Mouse (Mus musculus): ENCODE data around the gene Kpna4.

DNA sequence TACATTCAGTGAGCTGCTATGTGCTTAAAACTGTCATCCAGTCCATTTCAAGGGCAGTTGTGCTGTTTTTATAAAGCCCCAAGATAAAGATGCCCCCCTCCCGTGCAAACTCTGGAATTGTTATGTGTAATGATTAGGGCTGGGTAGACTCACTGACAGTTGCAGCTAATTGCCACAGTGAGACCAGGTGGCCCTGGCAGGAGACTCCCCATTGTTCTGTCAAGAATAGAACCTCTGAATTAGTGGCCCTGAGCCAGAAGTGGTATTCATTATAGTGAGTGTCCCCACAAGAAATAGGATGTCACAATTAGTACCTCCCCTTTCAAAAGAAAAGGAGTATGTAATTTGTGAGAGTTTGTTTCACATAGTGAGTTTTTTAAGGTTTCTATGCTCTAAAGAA lies 48.3 kb upstream of the Kpna4 start:
- TF ChIP-seq CTCF (IDR thresholded peaks at IDR 0.05; ENCODE audit: extremely low read depth, insufficient read length, insufficient replicate concordance, low read depth, low read length) (no peak), POLR2A (IDR thresholded peaks at IDR 0.05; ENCODE audit: low read depth, low read length) (no peak)
